Mouse (Mus musculus) cerebellum, adult 11 months (tissue): Measurements from ENCODE around the gene Smarcc1.
"Not testable (repeated sequence)": the region's sequence is repeated elsewhere in the genome, so short reads cannot be mapped to it uniquely, and the experiment has no call there.

Experiments
- DNase-seq: peaks from one replicate; pipeline ENCODE4 v3.0.0; 2022

Smarcc1 gene

GRCm38 (mm10) chr9:110116977-110117778, at the start of gene Smarcc1:
Gene Smarcc1 (plus strand): TSS chr9:110117708.
- DNase-seq, result peak; percentile 77

GRCm38 (mm10) chr9:110068745-110069144, 48.8 kb upstream of the Smarcc1 start:
- DNase-seq, result no peak

- DNase-seq, result peak; percentile 76
These were observed 47.1 kb upstream of the Smarcc1 start for GRCm38 (mm10) chr9:110070358-110070757.

GRCm38 (mm10) chr9:110071011-110071410, 46.5 kb upstream of the Smarcc1 start:
- DNase-seq, result no peak

GRCm38 (mm10) chr9:110071843-110072242, 45.7 kb upstream of the Smarcc1 start:
- peak; percentile 79 for DNase-seq

GRCm38 (mm10) chr9:110076468-110076867, 41.0 kb upstream of the Smarcc1 start:
- DNase-seq, result not testable (repeated sequence)

- no peak for DNase-seq
These were observed 36.4 kb upstream of the Smarcc1 start for GRCm38 (mm10) chr9:110081066-110081465.

GRCm38 (mm10) chr9:110084201-110084964, 33.1 kb upstream of the Smarcc1 start:
- DNase-seq, result no peak

- no peak for DNase-seq
These were observed 31.8 kb upstream of the Smarcc1 start for GRCm38 (mm10) chr9:110085693-110086092.

GRCm38 (mm10) chr9:110093303-110093702, 24.2 kb upstream of the Smarcc1 start:
- no peak for DNase-seq

- no peak for DNase-seq
These were observed 22.7 kb upstream of the Smarcc1 start for GRCm38 (mm10) chr9:110094761-110095160.

- DNase-seq, result no peak
These were observed 19.7 kb upstream of the Smarcc1 start for GRCm38 (mm10) chr9:110097791-110098190.

GRCm38 (mm10) chr9:110100627-110101600, 16.6 kb upstream of the Smarcc1 start:
- peak; percentile 90 for DNase-seq

- no peak for DNase-seq
These were observed 1.0 kb upstream of the Smarcc1 start for GRCm38 (mm10) chr9:110116353-110116976.

- peak; percentile 24 for DNase-seq
These were observed 251 bp downstream of the Smarcc1 start, which contains the start of gene Dhx30 for GRCm38 (mm10) chr9:110117779-110118139. Gene Dhx30 (minus strand): TSS chr9:110117830.

GRCm38 (mm10) chr9:110118249-110118648, 741 bp downstream of the Smarcc1 start:
- no peak for DNase-seq

GRCm38 (mm10) chr9:110121424-110121823, 3.9 kb downstream of the Smarcc1 start:
- DNase-seq, result no peak

- DNase-seq, result no peak
These were observed 5.8 kb downstream of the Smarcc1 start for GRCm38 (mm10) chr9:110123322-110123721.

GRCm38 (mm10) chr9:110124008-110124540, 6.6 kb downstream of the Smarcc1 start:
- DNase-seq, result not testable (repeated sequence)

GRCm38 (mm10) chr9:110130896-110131524, 13.5 kb downstream of the Smarcc1 start:
- DNase-seq, result no peak

GRCm38 (mm10) chr9:110131525-110132197, 14.2 kb downstream of the Smarcc1 start:
- peak; percentile 100 for DNase-seq
